Mouse (Mus musculus) cerebellum, postnatal 36 days (tissue): ENCODE data around the gene Ctbp2.

Experiments
- DNase-seq, 2 experiments: peaks; one replicate each; pipeline ENCODE4 v3.0.0; 2021 to 2022; ENCODE audit warnings: mixed read lengths in 2 of 2

Ctbp2 gene

DNA sequence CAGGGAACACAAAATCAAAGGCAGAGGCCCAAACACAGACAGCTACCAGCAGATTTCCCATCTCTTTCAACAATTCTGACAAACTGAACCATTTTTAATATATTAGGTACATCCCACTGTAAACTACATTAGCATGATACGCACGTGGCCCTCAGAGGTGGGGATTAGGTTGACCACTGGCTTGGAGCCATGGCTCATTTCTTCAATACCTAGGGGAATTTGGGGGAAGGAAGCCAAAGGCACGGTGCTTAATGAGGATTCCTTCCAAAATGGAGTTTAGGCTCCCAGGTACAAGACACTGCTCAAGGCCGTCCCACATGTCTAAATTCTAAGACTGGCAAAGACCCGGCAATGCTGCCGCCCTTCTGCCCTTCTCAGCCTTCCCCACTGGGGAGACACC lies 121.9 kb downstream of the Ctbp2 start:
- DNase-seq = no peak

DNA sequence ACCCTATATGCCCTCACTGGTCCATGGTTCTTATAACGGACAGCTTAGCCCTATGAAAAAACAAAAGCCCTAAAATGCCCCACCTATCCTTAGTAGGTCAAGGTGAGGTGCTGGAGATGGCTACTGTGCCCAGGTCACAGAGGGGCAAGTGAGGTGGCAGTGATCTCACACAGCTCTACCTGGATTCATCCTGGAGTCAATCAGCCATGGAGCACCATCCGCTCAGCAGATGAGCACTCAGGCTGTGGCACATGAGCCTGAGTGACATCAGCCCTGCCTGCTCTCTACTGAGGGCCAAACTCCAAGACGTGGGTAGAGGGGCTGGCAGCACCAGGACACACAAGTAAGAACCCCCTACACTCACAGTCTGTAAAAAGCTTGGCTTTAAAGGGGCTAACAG lies 122.8 kb downstream of the Ctbp2 start:
- no peak for DNase-seq

DNA sequence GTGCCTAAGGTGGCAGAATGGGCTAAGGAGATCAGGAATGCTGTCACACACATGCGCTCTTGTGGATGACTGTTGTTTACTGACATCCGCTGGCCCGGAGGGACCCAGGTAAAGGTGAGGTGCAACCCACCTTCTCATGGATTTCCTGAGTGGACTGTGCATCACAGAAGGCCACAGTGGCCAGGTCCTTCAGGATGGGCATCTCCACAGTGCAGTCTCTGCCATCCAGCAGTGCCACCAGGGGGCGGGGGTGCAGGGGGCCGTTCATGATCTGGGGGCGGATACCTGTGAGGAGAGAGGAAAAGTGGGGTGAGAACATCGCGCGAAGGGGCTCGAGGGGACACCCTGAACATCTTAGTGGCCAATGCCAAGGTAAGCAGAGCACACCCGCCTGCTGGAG lies 125.1 kb downstream of the Ctbp2 start:
- no peak for DNase-seq

DNA sequence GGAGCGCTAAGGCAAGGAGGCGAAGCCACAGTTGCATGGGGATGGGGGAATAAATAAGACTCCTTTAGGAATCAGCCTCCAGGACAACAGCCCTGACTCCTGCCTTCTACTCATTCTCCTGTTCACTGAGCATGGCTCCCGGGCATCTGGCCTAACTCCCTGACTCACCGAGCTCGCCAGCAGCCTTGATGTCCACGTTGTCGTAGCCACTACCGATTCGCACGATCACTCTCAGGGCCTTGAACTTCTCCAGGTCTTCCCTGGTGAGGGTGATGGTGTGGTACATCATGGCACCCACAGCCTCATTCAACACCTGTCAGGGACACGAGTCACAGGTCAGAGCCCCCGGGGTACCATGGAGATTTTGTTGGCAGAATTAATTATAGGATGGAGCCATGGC lies 125.5 kb downstream of the Ctbp2 start:
- no peak for DNase-seq

DNA sequence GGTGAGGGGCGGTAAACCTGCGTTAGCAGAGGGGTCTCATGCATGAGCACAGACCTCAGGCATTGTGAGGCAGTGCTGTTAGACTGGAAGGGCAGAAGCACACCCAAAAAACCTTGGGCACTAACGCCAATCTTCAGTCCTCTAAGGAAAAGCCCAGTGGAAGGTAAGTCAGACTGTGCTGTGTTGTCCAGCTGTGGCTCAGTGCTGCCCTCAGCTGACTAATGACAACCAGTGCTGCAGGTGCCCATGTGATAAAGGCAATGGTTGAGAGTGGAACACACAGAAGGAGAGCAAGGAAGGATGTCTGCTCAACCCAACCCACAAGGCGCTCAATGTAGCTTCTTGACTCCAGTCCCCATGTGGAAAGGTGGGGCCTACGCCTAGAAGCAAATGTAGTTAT lies 127.8 kb downstream of the Ctbp2 start:
- peak in 1 of 2 experiments; percentile 33 for DNase-seq

DNA sequence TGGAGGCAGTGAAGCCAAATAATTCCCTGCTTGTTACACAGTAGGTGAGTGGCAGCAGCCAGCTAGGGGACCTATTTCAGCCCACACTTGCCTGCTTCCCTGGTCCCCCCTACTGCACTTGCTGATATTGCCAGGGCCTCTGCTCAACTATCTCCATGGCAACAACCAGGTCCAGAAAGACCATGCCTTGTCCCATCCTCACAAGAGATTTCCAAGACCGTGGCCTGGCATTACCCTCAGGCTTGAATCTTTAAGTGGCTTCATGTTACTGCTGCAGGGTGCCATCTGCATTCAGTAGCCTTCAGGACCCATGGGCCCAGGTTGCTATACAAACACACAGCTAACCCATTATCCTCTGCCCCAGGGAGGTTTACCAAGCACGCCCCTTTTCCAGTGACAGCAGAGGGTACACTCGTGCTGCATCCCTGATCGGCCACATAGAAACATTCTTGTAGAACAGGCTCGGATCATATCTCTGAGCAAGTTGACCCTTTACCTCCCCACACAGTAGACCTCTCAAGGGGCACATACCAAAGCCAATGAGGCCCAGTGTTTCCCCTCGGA lies 129.4 kb downstream of the Ctbp2 start:
- DNase-seq = no peak

DNA sequence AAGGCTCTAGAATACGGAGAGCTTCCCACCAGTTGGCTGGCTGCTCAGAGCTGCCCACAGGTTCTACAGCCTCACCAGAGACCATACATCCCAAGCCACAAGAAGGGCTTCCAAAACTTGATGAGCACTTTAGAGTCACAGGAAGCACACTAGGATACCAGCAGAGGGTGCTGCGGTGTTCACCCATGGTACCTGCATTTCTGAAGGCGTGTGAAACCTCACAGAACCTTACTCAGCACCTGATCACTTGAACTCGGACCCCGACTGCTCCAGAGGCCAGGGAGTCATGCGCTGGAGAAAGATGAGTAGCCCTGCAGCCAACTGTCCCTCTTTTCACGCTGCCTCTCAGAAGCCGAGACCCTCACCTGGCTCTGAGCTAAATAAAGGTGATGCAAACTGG lies 130.0 kb downstream of the Ctbp2 start:
- no peak for DNase-seq

DNA sequence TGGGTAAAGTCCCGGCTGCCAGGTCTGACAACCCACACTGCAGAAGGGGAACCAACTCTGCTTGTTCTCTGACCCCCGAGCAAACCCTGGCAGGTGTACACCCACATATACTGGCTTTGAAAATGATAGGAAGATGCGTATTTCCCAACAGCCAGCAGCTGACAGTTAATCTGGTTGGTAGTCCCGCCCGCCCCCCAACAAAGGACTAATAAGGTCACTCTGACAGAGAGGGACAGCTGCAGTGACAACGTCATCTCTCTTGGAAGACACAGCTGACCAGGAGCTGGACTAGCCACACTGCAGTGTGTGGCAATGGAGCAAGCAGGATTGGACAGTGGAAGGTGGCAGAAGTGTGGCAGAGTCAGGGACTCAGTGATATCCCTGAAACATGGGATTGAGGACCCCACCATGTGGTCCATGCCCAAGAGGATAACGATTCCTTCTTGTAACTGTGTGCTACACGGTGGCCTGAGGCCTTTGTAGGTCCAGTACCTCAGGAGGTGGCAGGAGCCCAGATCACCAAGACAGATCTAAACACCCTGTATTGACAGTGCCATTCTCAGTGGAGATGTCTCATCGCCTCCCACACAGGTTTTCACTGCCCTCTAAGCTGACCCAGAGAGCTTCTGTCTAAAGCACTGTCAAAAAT lies 131.1 kb downstream of the Ctbp2 start:
- DNase-seq = no peak

DNA sequence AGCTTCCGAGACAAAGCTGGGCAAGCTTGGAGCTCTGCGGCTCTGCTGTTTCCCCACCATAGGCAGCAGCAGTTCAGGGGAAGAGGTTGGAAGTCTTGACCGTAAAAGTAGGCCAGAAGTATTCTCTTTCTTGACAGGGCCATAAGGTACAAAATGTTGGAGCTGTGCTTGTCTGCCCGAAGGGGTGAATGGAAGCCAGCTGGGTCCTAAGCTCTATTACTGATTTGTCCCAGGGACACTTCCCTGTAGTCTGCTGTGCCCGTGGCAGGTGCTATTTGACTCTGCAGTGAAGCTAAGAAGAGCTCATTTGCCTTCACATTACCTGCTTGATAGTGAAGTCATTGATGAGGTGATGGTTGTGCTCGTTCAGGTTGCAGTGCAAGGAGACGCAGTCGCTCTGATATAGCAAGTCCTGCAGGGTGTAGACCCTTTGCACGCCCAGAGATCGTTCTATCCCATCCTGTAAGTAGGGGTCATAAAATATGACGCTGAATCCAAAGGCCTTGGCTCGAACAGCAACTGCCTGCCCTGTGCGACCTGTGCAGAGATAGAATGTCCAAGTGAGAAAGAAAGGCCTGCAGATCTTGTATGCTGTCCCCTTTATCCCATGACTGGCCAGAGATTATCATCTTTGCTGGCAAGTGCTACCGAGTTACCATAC lies 132.8 kb downstream of the Ctbp2 start:
- DNase-seq = no peak

DNA sequence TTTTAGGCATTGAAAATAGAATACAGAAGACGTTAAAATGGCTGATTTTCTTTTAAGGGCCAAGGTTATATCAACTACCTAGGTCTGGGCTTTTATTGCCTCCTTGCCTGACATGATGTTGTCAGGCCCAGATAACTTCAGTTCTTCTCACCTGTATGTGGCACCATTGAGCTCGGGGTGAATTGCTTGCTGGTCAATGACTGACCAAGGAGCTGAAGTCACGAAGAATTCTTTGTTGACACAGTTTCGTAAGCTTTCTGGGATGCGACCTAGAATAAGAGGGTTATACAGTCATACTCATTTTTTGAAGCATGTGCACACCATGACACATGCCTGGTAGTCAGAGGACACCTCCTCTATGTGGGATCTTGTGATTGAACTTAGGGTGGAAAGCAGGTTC lies 134.3 kb downstream of the Ctbp2 start:
- DNase-seq = no peak

DNA sequence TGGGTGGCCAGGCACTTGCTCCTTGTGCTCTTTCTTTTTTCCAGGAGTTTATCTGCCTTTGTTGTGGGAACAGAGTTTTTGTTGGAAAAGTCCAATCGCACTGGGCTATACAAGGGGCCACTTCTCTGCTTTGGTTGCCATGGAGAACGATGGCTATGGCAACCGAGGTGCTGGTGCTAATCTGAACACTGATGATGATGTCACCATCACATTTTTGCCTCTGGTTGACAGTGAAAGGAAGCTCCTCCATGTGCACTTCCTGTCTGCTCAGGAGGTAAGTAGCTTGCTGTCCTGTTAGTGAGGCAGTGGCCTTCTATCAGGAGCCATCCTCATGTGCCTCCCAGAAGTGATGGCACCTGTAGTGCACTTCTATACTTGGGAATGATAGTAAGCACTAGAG lies 141.5 kb downstream of the Ctbp2 start:
- DNase-seq = no peak

DNA sequence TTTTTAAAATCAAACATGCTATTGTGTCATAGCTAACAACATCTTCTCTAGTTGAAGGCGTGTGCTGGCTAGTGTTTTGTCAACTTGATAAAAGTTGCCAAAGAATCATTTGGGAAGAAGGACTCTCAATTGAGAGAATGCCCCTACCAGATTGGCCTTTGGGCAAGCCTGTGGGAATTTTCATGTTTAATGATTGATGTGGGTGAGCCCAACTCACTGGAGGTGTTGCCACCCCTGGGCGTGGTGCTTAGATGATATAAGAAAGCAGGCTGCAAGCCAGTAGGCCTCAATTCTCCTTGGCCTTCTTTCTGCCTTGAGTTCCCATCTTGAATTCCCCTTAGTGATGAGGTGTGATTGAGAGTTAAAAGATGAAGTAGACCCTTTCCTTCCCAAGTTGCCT lies 146.2 kb downstream of the Ctbp2 start:
- DNase-seq = no peak

DNA sequence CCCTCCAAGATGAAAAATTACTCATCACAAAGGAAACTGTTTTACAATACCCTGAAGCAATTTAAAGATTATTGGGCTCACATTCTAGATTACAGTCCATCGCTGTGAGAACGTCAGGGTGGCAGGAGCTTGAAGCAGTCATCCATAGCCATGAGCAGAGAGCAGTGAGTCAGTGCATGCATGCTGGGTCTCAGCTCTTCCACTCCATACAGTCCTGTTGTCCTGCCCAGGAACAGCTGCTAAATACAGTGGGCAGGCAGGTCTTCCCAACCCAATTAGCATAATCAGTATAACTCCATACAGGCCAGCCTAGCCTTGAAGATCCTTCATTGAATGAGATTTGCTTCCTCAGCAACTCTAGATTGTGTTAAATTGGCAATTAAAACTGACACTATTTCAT lies 148.1 kb downstream of the Ctbp2 start:
- no peak for DNase-seq

DNA sequence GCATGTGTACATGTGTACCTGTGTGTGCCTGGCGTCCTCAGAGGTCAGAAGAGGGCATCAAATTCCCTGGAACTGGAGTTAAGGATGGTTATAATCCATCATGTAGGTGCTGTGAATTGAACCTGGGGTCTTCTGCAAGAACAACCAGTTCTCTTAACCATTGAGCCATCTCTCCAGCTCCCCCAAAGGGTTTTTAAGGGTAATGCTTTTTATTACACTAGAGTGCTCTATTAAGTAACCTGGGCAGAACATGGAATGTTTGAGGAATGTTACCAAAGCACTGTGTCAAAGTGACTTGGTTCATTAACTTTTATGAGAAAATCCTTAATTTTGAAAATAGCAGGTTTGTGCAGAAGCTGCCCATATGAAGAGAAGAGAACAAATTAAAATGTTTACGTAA lies 152.1 kb downstream of the Ctbp2 start:
- no peak for DNase-seq

DNA sequence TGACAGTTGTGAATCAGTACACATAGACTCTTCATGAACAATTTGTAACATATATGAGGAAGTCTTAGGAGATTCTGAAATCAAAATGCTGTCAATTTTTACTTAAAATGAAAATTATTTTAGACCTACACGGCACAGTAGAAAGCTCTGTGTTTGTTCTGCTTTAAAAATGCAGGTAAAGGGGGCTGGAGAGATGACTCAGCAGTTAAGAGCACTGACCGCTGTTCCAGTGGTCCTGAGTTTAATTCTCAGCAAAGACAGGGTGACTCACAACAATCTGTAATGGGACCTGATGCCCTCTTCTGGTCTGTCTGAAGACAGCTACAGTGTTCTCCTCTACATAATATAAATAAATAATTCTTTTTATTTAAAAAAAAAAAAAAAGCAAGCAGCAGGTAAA lies 158.4 kb downstream of the Ctbp2 start:
- DNase-seq = no peak

DNA sequence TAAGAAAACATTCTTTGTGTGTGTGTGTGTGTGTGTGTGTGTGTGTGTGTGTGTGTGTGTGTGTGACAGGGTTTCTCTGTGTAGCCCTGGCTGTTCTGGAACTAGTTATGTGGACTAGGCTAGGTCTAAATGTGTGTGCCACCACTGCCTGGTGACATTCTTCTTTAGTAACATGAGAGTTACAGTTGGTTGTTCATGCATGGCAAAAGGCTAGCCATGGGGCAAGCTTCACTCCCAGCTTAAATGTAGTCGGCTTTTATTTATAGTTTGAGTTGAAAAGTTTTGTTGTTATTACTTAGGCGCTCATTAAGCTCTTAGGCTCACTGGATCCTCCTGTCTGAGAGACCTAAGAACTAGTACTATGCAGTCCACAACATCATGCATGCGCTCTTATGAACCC lies 159.8 kb downstream of the Ctbp2 start:
- DNase-seq = no peak

DNA sequence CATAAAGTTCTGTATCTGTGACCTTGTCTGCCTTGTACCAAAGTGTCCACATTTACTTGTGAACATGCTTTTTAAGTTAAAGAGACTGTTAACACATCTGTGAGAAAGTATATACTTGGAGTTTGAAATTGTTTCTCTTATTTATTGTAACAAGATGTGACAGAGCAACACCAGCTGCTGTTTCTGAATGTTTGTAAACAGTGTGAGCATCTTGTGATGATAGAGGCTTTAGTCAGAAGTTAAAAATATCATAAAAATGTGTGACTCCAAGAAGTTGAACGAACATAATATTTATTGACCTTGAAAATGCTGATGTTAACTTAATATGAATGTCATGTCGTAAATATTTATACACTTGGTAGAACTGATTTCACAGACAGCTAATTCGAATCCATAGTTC lies 173.5 kb downstream of the Ctbp2 start:
- no peak for DNase-seq

DNA sequence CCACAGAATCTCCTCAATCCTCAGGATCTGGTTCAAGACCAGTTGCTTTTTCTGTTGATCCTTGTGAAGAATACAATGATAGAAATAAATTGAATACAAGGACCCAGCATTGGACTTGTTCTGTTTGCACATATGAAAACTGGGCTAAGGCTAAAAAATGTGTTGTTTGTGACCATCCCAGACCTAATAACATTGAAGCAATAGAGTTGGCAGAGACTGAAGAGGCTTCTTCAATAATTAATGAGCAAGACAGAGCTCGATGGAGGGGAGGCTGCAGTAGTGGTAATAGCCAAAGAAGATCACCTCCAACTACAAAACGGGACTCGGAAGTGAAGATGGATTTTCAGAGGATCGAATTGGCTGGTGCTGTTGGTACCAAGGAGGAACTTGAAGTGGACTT lies 174.2 kb downstream of the Ctbp2 start:
- no peak for DNase-seq

DNA sequence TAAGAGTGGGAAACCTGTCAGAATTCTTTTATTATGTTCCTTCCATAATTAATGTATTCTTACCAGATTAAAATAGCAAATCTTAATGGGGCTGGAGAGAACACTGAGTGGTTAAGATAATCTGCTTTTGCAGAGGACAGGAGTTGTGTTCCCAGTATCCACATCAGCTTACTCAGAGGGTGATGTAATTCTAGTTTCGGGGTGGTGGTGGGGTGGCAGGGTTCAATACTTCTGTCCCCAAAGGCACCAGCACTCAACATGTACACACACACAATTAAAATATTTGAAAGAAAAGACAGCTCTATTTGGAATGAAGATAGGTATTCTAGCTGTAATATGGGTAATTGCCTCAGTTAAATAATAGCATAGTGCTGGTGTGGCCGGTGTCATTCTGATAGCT lies 183.6 kb downstream of the Ctbp2 start:
- no peak for DNase-seq

DNA sequence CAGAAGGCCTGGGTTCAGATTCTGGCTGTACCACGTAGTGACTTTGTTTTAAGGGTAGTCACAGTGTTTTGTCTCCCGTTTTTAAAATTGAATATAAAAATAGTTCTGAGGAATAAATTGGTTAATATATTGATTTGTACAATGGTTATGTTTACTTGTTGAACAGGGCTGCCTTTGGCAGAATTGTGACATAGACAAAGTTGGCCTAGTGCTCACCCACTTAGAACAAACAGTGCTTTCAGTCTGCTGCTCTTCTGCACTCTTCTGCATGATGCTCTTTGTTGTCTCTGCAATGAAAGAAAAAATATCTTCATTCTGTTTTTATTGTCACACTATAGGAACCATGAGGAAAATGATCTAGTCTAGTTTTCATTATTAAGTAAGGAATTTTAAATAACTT lies 185.0 kb downstream of the Ctbp2 start:
- no peak for DNase-seq
